Mouse (Mus musculus) C2C12 (cell line): Measurements from ENCODE around the gene Ano1. TPM values are rescaled to one million over a fixed set of nuclear protein-coding genes. Genes with fewer than 3 reads are reported as not detected.

Source experiments
- H3K27me3 ChIP-seq: one replicate; pipeline ENCODE4 v1.6.1; 2011; ENCODE audit not compliant: control insufficient read depth, insufficient read depth, insufficient read length
- H3K36me3 ChIP-seq: one replicate; pipeline ENCODE4 v1.6.1; 2011; ENCODE audit not compliant: control insufficient read depth, insufficient read depth
- H3K4me3 ChIP-seq: one replicate; pipeline ENCODE4 v1.5.1; 2011; ENCODE audit warnings: mild to moderate bottlenecking, control low read depth; ENCODE audit not compliant: poor library complexity, insufficient read depth, severe bottlenecking
- H3K79me2 ChIP-seq: one replicate; pipeline ENCODE4 v1.6.1; 2011; ENCODE audit not compliant: control insufficient read depth, insufficient read depth
- H3K79me3 ChIP-seq: one replicate; pipeline ENCODE4 v1.6.1; 2011; ENCODE audit warnings: low read depth, control low read depth
- H3ac ChIP-seq: one replicate; pipeline ENCODE3; 2011; ENCODE audit warnings: low read depth; ENCODE audit not compliant: control insufficient read depth, insufficient read length
- CEBPB ChIP-seq: IDR thresholded peaks from one replicate; pipeline ENCODE4 v1.6.1; 2011; ENCODE audit warnings: low read depth, mild to moderate bottlenecking, control low read depth, moderate library complexity
- CTCF ChIP-seq: IDR thresholded peaks from one replicate; pipeline ENCODE4 v1.5.1; 2011; ENCODE audit not compliant: control insufficient read depth, insufficient read depth, insufficient read length
- FOSL1 ChIP-seq: IDR thresholded peaks from one replicate; pipeline ENCODE4 v1.8.0; 2011; ENCODE audit warnings: mild to moderate bottlenecking, low read length; ENCODE audit not compliant: poor library complexity, insufficient read depth, severe bottlenecking
- MAX ChIP-seq: IDR thresholded peaks from one replicate; pipeline ENCODE4 v1.6.1; 2011; ENCODE audit warnings: mild to moderate bottlenecking, control low read depth
- MYOD1 ChIP-seq: IDR thresholded peaks from one replicate; pipeline ENCODE4 v1.6.1; 2011; ENCODE audit warnings: low read depth; ENCODE audit not compliant: control insufficient read depth, insufficient read length
- MYOG ChIP-seq: IDR thresholded peaks from one replicate; pipeline ENCODE4 v1.6.1; 2011; ENCODE audit not compliant: control insufficient read depth, insufficient read length; ENCODE audit errors: extremely low read depth
- USF1 ChIP-seq: IDR thresholded peaks from one replicate; pipeline ENCODE4 v1.6.1; 2011; ENCODE audit warnings: low read depth, mild to moderate bottlenecking, control low read depth, moderate library complexity
- polyA plus RNA-seq: library from polyadenylated mRNA; unstranded; fragments of >200 nt; fragmentation: generic; extraction: Trizol; gene quantifications from one replicate; pipeline ENCODE4 v1.2.1, GENCODE M21; 2012; ENCODE audit warnings: missing spikeins

The Ano1 gene
- polyA plus RNA-seq, 1 experiment = 2.7 TPM

DNA sequence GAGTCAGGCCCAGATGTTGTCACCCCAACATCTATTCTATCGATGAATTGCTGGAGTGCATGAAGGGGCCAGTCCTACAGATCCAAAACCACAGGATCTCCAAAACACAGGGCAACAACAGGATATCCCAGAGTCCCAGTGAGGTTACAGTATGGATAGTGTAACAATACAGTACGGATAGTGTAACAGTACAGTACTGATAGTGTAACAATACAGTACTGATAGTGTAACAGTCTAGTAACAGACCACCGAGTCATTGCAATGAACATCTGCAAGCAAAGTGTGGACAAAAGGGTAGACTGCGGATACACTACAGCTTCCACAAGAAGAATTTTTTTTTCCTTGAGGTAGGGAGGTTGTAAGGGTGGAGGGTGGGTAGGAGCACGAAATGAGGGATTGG, 210.4 kb downstream of the Ano1 start:
- no peak for TF ChIP-seq USF1
- no peak for TF ChIP-seq MAX
- TF ChIP-seq CTCF = no peak
- no peak for TF ChIP-seq MYOD1
- no peak for TF ChIP-seq MYOG
- TF ChIP-seq FOSL1 = no peak
- TF ChIP-seq CEBPB = no peak
- peaks cover 44% of the 10 kb centered on the region for H3K79me3 ChIP-seq
- H3ac ChIP-seq = no peak overlapping the region
- peaks cover 89% of the 10 kb centered on the region for H3K79me2 ChIP-seq
- H3K27me3 ChIP-seq = no peaks in the 10 kb centered on the region
- H3K36me3 ChIP-seq = peaks cover 5% of the 10 kb centered on the region
- H3K4me3 ChIP-seq = no peak overlapping the region

DNA sequence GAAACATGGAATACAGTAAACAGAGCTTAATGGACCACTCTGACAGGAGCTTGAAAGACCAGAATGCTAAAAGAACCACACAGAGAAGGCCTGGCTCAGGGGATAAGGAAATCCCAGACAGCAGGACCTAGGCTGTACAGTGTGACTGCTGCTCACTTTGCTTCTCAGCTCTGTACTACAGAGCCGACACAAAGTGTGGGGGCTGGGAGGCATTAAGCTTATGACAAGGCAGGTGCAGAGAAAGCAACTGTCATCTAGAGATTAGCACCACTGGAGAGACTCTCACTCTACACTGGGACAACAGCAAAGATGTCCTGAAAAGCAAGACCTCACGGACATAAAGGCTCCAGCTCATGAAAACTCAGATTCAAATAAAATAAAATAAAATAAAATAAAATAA, 212.6 kb downstream of the Ano1 start:
- no peak for TF ChIP-seq CEBPB
- no peak for TF ChIP-seq CTCF
- TF ChIP-seq FOSL1 = no peak
- no peak for TF ChIP-seq MAX
- no peak for TF ChIP-seq MYOG
- no peak overlapping the region for H3ac ChIP-seq
- H3K36me3 ChIP-seq = peaks cover 5% of the 10 kb centered on the region
- no peaks in the 10 kb centered on the region for H3K27me3 ChIP-seq
- peaks cover 41% of the 10 kb centered on the region for H3K79me3 ChIP-seq
- H3K4me3 ChIP-seq = no peak overlapping the region
- peaks cover 89% of the 10 kb centered on the region for H3K79me2 ChIP-seq

Other genes starting within 250 kb of the Ano1 start
- 25.6 TPM for gene Ppfia1, start 198.2 kb downstream of the Ano1 start, polyA plus RNA-seq
- 10.3 TPM for gene Fadd, start 169.5 kb downstream of the Ano1 start, polyA plus RNA-seq
- gene Fgf3, start 86.1 kb upstream of the Ano1 start, polyA plus RNA-seq = not detected
- not detected for gene Fgf4, start 95.4 kb upstream of the Ano1 start, polyA plus RNA-seq
- gene Fgf15, start 144.6 kb upstream of the Ano1 start, polyA plus RNA-seq = 0.02 TPM
- gene LTO1, start 163.1 kb upstream of the Ano1 start, polyA plus RNA-seq = 13.5 TPM
- 196 TPM for gene Ccnd1, start 188.0 kb upstream of the Ano1 start, polyA plus RNA-seq